Mouse (Mus musculus): ENCODE data around the gene Ythdf1. TPM values are rescaled to one million over a fixed set of nuclear protein-coding genes. Genes with fewer than 3 reads are reported as not detected.

Gene Ythdf1
- polyA plus RNA-seq (2017; shearing (Covaris generic)): 10 to 100 TPM in 1 of 2 experiments, 1 to 10 TPM in 1; 9.5 to 12.2 TPM

- peak; percentile 92 for ATAC-seq
Observed at GRCm38 (mm10) chr2:180920810-180921400, at the start of gene Ythdf1. Ythdf1 (minus strand) TSS chr2:180920949.

DNA sequence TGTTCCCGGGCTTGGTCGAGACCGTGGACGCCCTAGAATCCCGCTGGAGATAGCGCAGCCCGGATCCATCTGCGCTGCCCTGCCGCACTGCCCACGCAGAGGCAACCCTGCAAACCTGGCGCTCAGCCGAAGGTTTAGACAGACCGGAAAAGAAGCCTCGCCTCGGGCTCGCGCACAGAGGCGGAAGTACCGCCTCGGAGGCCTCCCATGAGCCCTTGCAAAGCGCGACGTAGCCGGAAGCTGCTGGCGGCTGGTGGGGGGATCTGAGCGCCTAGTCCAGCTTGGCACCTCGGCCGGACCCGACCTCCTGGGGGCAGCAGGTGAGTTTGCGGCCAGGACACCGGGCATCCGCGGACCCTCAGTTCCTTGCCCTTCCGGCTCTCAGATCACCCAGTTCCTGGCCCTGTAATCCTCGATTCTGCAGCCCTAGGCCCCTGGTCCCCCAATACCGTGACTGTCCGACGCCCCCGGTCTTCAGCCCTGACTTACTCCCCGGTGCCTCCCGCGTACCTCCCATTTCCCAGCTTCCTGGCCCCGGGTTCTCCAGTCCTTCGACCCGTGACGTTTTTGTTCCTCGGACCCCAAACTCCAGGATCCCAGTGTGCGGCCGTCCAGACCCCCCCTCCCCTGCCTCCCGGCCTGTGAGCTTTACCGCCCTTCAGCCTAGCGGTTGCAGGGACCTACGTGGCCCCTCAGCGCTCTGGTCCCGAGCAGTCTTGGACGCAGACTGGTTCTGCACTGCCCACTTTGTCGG is 46.4 kb upstream of the Ythdf1 start, which contains the start of gene Arfgap1:
Gene Arfgap1, plus strand, starts transcription at position 216 of the 754 bp plus-strand sequence.
- ATAC-seq: peak; percentile 93

- peak; percentile 58 for ATAC-seq
Observed at GRCm38 (mm10) chr2:180966092-180966882, 45.5 kb upstream of the Ythdf1 start.

GRCm38 (mm10) chr2:180963956-180964355 is 43.2 kb upstream of the Ythdf1 start:
- no peak for ATAC-seq

DNA sequence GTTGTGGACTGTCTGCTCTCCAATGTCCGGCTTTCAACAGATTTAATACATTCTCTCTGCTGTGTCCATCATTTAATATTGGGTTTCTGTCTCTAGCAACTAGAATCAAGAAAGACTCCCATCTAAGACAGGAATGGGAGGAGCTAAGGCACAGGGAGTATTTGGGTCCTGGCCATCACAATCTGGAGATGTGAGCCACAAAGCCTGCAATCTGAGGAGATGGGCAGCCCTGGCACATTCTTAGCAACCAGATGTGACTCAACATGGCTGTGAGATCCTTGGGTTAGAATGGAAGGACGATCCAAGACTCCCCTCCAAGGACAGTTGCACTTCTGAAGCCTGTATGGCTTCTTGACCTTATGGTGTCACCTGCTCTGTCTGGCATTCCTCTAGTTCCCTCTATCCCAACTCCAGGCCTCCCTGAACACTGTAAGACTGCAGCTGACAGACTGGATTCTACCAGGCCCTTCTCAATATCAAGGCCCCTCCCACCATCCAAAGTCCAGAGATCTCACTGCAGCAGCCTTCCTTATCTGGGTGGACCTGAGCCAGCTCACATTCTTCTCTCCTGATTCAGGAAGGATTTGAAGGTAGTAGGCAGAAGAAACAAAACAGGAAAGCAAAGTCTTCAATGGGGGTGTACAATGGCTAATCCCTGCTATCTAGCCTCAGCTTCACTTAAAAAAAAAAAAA is 42.0 kb upstream of the Ythdf1 start:
- ATAC-seq: no peak

DNA sequence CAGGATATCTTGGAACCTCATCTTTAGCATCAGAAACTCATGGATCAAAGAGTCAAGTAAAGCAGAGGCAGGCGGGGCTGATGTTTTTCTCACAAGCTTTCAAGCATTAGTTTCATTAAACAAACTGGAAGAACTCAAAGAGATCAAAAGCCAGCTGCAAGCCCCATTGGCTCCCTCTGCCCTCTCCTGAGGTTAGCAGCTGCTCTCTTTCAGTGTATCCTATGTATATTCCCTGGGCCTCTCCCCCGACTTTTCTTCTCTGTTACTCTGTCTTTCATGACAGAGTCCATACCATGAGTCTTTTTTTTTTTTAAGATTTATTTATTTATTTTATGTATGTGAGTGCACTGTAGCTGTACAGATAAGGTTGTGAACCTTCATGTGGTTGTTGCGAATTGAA is 39.4 kb upstream of the Ythdf1 start:
- no peak for ATAC-seq

DNA sequence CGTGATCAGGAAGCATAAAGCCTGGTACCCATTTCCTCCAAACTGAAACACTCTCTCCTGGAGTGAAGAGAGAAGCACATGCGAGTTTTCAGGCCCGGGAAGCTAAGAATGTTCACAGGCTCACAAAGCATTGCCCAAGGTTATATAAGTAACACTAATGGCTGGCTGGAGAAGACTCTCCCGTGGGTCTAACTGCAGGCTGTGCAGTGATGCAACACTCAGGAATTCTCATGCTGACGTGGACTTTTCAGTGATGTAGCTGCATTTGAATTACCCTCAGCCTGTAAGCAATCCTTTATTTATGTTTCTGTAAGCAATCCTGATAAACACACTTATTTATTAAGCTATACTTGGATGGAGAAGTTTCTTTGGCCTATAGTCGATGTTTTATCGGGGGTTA is 38.9 kb upstream of the Ythdf1 start:
- no peak for ATAC-seq

GRCm38 (mm10) chr2:180954061-180955047 is 33.6 kb upstream of the Ythdf1 start, which contains the start of gene Nkain4:
Nkain4 (minus strand) TSS chr2:180954699.
- ATAC-seq: no peak

- ATAC-seq: no peak
Observed at GRCm38 (mm10) chr2:180953638-180954037, 32.9 kb upstream of the Ythdf1 start.

- no peak for ATAC-seq
Observed at GRCm38 (mm10) chr2:180952731-180953171, 32.0 kb upstream of the Ythdf1 start.

- ATAC-seq: no peak
Observed at GRCm38 (mm10) chr2:180949947-180950346, 29.2 kb upstream of the Ythdf1 start.

DNA sequence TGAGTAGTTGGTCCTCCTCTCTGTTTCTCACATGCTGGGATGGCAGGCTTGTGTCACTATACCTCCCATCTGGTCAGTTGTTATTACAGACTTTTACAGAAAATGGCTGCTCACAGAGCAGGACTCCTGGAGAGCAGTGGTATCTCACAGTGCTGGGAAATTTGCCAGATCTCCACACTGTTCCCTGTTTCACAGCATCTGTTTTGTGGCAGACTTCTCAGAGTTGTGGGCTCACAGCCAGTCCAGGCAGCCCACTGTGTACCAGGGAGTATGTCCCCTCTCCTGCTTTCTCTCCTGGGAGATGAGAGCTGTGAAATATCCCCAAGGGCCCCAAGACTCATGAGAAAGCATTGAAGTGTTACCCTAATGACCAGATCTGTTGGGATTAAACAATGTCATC is 21.1 kb upstream of the Ythdf1 start:
- no peak for ATAC-seq

DNA sequence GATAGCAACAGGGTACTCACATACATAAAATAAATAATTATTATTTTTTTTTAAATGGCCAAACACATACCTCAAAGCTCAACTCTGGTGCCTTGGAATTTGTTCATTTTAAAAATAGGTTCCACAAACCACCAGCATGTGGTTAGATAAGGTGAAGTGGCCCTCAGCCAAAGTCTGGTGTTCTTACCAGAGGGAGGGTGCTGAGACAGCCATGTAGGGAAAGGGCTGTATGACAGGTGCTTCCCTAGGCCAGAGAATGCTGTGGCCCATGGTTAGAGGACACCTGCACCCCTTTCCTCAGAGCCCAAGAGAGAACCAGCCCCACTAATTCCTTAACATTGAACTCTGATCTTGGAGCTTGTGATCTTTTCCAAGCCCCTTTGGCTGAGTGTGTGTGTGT is 19.4 kb upstream of the Ythdf1 start:
- no peak for ATAC-seq

DNA sequence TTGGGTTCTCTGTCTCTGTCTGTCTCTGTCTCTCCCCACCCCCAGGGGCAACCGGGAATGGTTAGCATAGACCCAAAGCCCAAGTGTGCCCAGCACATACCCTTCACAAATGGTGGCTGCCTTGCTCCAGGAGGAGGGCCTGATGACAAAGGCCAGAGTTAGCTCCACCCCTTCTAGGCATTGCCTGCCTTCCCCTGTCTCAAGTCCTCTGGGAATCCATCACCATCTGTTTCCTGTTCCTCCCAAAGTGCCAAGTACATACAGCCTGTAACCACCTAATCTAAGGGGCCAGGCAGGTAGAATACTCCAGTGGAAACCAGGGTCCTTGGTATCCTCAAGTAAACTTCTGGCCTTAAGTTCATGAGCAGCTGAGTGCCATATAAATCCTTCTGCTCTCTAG is 11.7 kb upstream of the Ythdf1 start:
- ATAC-seq: no peak

DNA sequence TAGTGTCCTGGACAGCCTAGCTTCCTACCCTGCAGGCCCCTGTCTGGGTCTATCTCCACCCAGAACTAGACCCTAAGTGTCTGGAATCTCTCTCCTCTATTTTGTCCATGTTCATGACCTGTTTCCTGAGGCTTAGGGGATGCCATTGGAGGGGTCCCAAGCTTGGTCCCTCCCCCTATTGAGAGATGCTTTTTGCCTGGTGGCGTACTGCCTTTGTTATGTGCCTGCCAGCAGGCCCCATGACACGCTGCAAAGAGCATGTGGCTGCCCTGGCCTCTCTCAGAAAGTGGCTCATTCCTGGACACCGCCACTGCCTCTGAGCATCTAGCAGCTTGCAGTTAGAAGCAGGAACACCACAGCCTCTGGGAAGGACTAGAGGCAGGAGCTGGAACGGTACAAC is 8.0 kb upstream of the Ythdf1 start, which contains the start of gene Birc7:
Gene Birc7, plus strand, starts transcription at position 301 of the 400 bp plus-strand sequence.
- no peak for ATAC-seq

GRCm38 (mm10) chr2:180925176-180925575 is 4.4 kb upstream of the Ythdf1 start:
- no peak for ATAC-seq

DNA sequence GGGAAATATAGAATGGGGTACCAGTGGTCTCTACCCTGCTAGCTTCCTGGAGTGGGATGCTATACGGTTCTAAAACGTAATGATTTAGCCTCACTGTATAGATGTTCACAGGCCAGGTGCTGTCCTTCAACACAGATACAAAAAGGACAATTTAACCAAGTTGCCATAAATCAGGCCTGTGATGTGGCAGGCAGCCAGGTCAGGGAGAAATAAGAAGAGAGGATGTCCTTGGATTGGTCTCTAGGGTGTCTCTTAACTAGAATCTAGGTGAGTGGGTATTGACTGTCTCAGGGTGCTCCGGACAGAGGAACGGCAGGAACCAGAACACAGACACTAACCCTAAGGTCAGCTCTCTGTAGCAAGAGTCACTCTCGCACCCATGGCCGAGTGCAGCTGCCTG is 2.0 kb upstream of the Ythdf1 start:
- no peak for ATAC-seq

DNA sequence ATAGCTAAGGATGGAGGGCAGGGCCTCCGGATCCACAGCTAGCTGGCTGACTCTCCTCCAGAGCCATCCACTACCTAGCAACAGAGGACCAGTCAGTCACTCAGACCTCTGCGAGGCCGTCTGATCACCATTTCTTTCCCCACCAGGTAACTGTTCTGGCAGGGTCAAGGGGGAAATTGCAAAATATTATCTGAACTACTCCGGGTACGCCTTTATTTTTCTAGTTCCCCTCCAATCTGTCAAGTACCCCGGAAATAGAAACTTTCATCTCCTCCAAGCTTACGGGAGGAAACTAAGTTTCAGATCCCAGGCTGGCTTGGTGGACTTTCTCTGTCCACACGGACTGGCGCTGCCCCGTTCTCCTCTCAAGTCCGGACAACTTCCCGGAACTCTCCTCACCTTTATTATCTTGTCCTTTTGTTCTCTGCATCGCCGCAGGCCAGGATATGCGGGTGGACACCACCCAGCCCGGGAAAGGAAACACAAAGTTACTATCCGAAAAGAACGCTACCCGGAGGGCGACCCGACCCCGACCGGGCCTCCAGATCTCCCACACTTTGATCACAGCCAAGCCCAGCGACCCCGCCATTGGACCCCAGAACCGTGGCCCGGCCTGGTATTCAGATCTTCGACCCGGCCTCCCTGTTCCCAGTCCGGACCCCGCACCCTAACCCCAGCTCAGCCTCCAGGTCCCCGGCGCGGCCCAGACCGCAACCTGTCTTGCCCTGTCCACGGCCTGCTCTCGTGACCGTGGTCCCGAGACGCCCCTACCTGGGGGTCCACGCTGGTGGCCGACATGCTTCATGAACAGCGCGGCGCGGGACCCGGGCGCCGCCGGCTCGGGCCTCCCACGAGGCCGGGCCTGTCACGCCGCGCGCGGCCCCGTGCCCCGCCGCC is 588 bp downstream of the Ythdf1 start:
- peak; percentile 13 for ATAC-seq

GRCm38 (mm10) chr2:180915886-180916433 is 4.8 kb downstream of the Ythdf1 start:
- no peak for ATAC-seq

DNA sequence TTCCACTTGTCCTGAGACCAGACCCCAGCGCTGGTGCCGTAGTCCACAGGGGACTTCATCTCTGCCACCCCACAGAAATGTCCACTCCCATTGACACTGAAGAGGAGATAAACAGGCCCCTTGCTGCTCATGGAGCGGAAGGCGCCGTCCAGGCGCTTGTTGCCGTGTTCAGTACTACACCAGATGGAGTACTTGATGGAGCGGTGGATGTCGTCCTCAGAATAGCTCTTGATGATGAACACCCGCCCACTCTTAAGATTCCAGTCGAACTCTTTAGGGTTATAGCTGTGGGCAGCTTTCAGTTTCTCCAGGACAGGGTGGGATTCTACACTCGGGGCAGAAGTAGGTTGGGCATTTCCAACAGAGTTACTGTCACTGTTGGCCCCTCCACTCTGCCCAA is 9.8 kb downstream of the Ythdf1 start:
- no peak for ATAC-seq

Measured in activated CD4-positive, CD25-positive, alpha-beta regulatory T cell, adult 4 months (primary cell).